Mouse (Mus musculus) CH12.LX (cell line): ENCODE measurements around the gene Btf3.

Experiments used
- CTCF ChIP-seq, 2 experiments: IDR thresholded peaks in 1 of 2; conservative IDR thresholded peaks in 1 of 2; 2 replicates each; pipeline ENCODE4 v1.5.1; 2011 to 2012; ENCODE audit warnings: low read depth in 2 of 2, low read length in 2 of 2, improper control_type of control experiment in 1 of 2, inconsistent platforms in 1 of 2, mild to moderate bottlenecking in 1 of 2, moderate library complexity in 1 of 2
- ELF1 ChIP-seq: IDR thresholded peaks from 2 replicates; pipeline ENCODE4 v1.6.1; 2014; ENCODE audit warnings: low read depth, mild to moderate bottlenecking, inconsistent platforms, low read length, improper control_type of control experiment
- EP300 ChIP-seq: IDR thresholded peaks from 2 replicates; pipeline ENCODE4 v1.6.1; 2011; ENCODE audit warnings: low read length, improper control_type of control experiment
- GABPA ChIP-seq: IDR thresholded peaks from 2 replicates; pipeline ENCODE4 v1.6.1; 2012; ENCODE audit warnings: low read depth, low read length, improper control_type of control experiment, inconsistent platforms; ENCODE audit not compliant: insufficient replicate concordance
- HCFC1 ChIP-seq: IDR thresholded peaks from 2 replicates; pipeline ENCODE4 v1.6.1; 2012; ENCODE audit warnings: low read depth, mild to moderate bottlenecking, inconsistent platforms, low read length, improper control_type of control experiment
- MAX ChIP-seq: IDR thresholded peaks from 2 replicates; pipeline ENCODE4 v1.6.1; 2011; ENCODE audit warnings: low read length, improper control_type of control experiment
- MYC ChIP-seq: IDR thresholded peaks from 2 replicates; pipeline ENCODE4 v1.6.1; 2011; ENCODE audit warnings: low read depth, mild to moderate bottlenecking, improper control_type of control experiment, low read length
- NELFE ChIP-seq: IDR thresholded peaks from 2 replicates; pipeline ENCODE4 v1.6.1; 2011; ENCODE audit warnings: low read depth, low read length, improper control_type of control experiment
- POLR2A ChIP-seq: IDR thresholded peaks from 2 replicates; pipeline ENCODE4 v1.6.1; 2011; ENCODE audit warnings: low read depth, mild to moderate bottlenecking, improper control_type of control experiment, low read length
- RCOR1 ChIP-seq: conservative IDR thresholded peaks from 2 replicates; pipeline ENCODE4 v1.6.1; 2012; ENCODE audit warnings: low read depth, mild to moderate bottlenecking, inconsistent platforms, low read length, improper control_type of control experiment
- UBTF ChIP-seq: IDR thresholded peaks from 2 replicates; pipeline ENCODE4 v1.6.1; 2012; ENCODE audit warnings: low read depth, mild to moderate bottlenecking, inconsistent platforms, low read length, improper control_type of control experiment, moderate library complexity
- USF1 ChIP-seq: IDR thresholded peaks from 2 replicates; pipeline ENCODE4 v1.6.1; 2014; ENCODE audit warnings: low read depth, mild to moderate bottlenecking, inconsistent platforms, low read length, improper control_type of control experiment
- ZKSCAN1 ChIP-seq: IDR thresholded peaks from 2 replicates; pipeline ENCODE4 v1.6.1; 2012; ENCODE audit warnings: low read depth, inconsistent platforms, low read length, improper control_type of control experiment, borderline replicate concordance
- ZNF384 ChIP-seq: IDR thresholded peaks from 2 replicates; pipeline ENCODE4 v1.6.1; 2012; ENCODE audit warnings: low read depth, low read length, improper control_type of control experiment, inconsistent platforms

- TF ChIP-seq HCFC1 (no peak), GABPA (no peak), POLR2A (no peak), CTCF (conservative IDR thresholded peaks at IDR 0.05 in 1 of 2, IDR thresholded peaks at IDR 0.05 in 1 of 2; ENCODE audit: low read depth in 2 of 2, low read length in 2 of 2) (no peak), MAX (no peak), ZKSCAN1 (no peak), EP300 (no peak), UBTF (no peak), ELF1 (no peak), NELFE (no peak), ZNF384 (no peak), USF1 (no peak), RCOR1 (no peak), MYC (no peak)
Observed at GRCm38 (mm10) chr13:98357433-98358423, 40.9 kb upstream of the Btf3 start.
